Mouse (Mus musculus) gastrocnemius, adult 2 months (tissue): ENCODE data around the gene 1700030K09Rik. TPM values are rescaled to one million over a fixed set of nuclear protein-coding genes. Genes with fewer than 3 reads are reported as not detected.
A peak's percentile ranks its signal among the peaks of the same experiment; 100 is the strongest.

ENCODE experiments used
- DNase-seq: peaks from one replicate; pipeline ENCODE4 v3.0.0; 2022
- H3K27ac ChIP-seq: fragments of 200-600 bp; 2 replicates; pipeline ENCODE4 v1.8.1; 2022; ENCODE audit warnings: mild to moderate bottlenecking
- H3K4me3 ChIP-seq: fragments of 200-600 bp; 2 replicates; pipeline ENCODE4 v1.8.1; 2022; ENCODE audit warnings: mild to moderate bottlenecking, moderate library complexity
- CTCF ChIP-seq: fragments of 200-600 bp; IDR thresholded peaks from 2 replicates; pipeline ENCODE4 v1.8.1; 2022; ENCODE audit warnings: antibody characterized with exemption, mild to moderate bottlenecking, moderate library complexity
- intact Hi-C: fragments of 180-260 bp; cut with DNase I; formaldehyde crosslinking; loops from one replicate; pipeline ENCODE4 v1.15.1; 2025
- long read RNA-seq, 2 experiments: library from polyadenylated mRNA; stranded (forward); transcript quantifications; one replicate each; pipeline ENCODE4 v2.0.0; 2021
- total RNA-seq, 2 experiments: library from RNA; stranded (reverse); gene quantifications; 2 replicates each; pipeline ENCODE4 v1.2.3; 2021

The 1700030K09Rik gene
- 1 to 10 TPM; 3.3 to 4.8 TPM for total RNA-seq
- long read RNA-seq, experiment 1, transcript 1700030K09Rik-201 (8 exons, 2,887 nt) = major isoform, 8 of 9 reads
- long read RNA-seq, experiment 1, partial matches to known transcripts = 1 of 9 reads
- long read RNA-seq, experiment 1, other reads (novel, unspliced or antisense) = 0 of 9 reads
- long read RNA-seq, experiment 2, transcript 1700030K09Rik-201 (8 exons, 2,887 nt) = major isoform, 8 of 16 reads
- long read RNA-seq, experiment 2, partial matches to known transcripts = 6 of 16 reads
- long read RNA-seq, experiment 2, other reads (novel, unspliced or antisense) = 2 of 16 reads

DNA sequence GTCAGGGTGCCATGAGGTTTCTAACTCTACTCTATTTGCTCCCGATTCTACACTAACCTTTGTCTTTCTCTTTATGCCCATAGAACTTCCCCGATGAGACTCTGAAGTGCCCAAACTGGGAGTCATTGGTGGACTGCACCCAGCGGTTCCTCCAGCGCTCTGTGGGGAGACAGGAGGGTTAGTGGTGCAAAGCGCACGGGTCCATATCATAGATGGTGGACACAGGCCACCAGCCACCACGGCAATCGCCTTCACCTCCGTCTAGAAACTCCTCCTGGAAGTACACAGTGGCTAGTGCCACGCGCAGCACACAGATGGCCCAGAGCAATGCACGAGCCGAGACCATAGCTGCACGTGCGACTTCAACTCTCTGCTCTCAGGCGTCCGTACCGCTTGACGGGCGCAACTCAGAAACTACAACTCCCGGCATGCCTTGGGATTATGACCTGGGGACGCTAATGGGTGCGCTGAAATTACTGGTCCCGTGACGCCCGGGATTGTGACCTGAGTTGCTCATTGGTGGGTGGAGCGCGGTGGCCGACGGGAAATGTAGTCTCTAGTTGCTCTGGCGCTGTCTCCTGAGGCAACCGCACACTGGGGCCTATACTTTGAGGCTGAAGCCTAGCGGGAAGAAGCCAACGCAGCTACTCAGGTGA lies at the start of gene 1700030K09Rik, which contains the start of gene Calr3:
TSS of gene 1700030K09Rik (plus strand) at position 543 of the 656 bp plus-strand sequence.
TSS of gene Calr3 (minus strand) at position 533 of the 656 bp plus-strand sequence.
- peak; percentile 99 for DNase-seq
- TF ChIP-seq CTCF = no peak
- intact Hi-C loops = no loop called here
- Histone ChIP-seq H3K27ac (peak within 1 kb of the TSS; percentile 90), H3K4me3 (peak within 1 kb of the TSS; percentile 76)

DNA sequence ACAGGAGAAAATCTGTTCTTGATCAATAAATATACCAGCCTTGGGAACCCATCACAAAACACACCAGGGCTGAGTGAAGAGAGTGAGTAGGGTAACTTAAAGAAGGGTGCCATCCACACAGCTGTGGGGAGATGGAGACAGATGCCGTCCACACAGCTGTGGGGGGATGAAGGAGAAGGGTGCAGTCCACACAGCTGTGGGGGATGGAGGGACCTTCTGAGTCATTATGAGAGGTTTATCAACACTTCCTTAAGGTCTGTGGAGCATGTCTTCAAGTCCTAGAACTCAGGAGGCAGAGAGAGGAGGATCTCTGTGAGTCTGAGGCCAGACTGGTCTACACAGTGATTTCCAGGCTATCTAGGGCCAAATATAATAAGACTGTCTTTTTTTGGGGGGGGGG lies 42.3 kb upstream of the 1700030K09Rik start:
- 0 out of 2 replicates have a peak overlapping the region, but pooled peaks have one; percentile 16 for H3K27ac ChIP-seq
- intact Hi-C loops = no loop called here
- H3K4me3 ChIP-seq = no peak overlapping the region
- no peak for DNase-seq
- no peak for TF ChIP-seq CTCF

DNA sequence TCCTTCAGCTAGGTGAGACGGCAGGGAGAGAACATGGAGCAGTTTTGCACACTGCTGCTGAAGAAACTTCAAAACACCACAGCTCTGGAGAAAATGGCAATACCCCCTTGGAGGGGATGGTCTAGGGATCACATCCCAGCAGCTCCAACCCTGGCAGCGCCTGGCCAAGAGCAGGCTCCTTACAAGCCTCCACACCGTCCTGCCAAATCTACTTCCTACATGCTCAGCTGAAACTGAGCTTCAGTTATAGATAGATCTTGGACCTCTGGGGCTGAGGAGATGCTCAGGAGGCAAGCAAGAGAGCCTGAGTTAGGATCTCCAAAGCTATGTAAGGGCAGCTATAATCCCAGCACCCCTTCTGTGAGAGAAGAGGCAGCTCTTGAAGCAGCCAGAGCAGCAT lies 40.7 kb upstream of the 1700030K09Rik start:
- H3K4me3 ChIP-seq = no peak overlapping the region
- peak overlapping the region; percentile 51 for H3K27ac ChIP-seq
- TF ChIP-seq CTCF = no peak
- DNase-seq = peak; percentile 57
- intact Hi-C loops = no loop called here

DNA sequence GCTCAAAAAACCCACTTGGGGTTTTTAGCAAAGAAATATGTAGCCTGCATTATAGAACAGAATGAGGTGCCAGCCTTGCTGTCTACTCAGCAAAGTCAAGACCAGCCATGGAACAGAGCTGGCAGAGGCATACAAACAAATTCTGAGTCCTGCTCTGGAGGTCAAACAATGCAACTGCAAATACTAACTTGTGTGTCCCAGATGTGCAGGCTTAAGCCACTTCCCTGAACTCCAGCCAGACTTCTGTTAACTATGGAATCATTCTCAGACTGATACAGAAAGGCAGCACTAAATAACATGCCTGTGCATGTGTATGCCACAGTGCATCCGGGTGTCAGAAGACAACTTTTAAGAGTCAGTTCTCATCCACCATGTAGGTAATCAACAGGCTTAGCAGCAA lies 35.8 kb upstream of the 1700030K09Rik start:
- no peak overlapping the region for H3K4me3 ChIP-seq
- peak overlapping the region; percentile 35; the same call in 1 of the 2 replicates for H3K27ac ChIP-seq
- DNase-seq = no peak
- TF ChIP-seq CTCF = no peak
- intact Hi-C loops = no loop called here

DNA sequence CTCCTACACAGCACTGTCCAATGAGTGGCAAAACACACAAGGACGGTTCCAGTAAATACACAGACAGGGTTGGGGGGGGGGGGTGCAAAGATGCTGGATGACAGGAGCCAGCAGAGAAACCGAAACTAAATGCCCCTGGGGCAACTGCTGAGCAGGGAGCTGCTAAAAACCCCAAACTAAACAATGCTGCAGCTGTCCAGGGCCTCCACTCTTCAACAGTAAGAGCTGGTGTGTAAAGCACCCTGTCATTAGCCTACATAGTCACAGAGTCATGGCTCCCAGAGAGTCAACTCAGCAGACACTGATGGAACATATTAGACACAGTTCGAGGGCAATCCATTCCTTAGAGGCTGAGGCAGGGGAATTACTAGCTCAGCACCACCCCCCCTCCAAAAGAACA lies 34.2 kb upstream of the 1700030K09Rik start:
- no peak for TF ChIP-seq CTCF
- intact Hi-C loops = no loop called here
- peak; percentile 4 for DNase-seq
- Histone ChIP-seq H3K27ac (peak overlapping the region; percentile 24; the same call in 1 of the 2 replicates), H3K4me3 (no peak overlapping the region)

DNA sequence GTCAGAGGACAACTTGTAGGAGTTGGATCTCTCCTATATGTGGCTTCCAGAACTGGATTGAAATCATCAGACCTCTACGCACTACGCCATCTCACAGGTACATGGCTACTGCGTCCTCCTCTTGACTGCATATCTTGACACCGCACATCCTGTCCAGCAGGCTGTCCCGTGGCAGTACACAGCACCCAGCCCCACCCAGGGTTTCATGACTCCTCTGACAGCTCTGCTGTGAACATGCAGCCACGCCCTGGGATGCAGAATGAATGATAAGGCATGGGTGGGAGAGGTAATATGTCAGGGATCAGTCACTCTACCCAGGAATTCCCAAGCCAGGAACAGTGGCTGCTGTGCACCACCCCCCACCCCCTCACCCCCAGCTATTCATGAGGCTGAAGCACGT lies 29.8 kb upstream of the 1700030K09Rik start:
- H3K27ac ChIP-seq = no peak overlapping the region
- no peak overlapping the region for H3K4me3 ChIP-seq
- TF ChIP-seq CTCF = no peak
- no peak for DNase-seq
- intact Hi-C loops = no loop called here

DNA sequence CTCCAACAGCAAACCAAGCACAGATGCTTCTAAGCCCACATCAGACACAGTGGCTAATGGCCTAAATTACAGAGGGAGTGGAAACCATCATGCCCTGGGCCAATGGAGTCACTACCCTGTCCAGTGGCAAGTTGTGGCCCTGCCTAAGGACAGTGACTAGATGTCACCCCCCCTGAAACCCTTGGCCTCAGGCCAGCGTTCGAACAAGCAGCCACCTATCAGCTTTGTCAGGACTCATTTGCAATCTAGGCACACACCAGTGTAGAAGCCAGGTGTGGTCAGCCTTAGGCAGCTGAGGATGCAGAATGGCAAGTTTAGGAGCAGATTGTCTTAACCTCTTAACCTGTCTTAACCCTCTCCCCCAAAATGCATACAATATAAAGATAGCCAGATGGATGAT lies 28.4 kb upstream of the 1700030K09Rik start:
- no peak for TF ChIP-seq CTCF
- intact Hi-C loops = no loop called here
- Histone ChIP-seq H3K4me3 (no peak overlapping the region), H3K27ac (0 out of 2 replicates have a peak overlapping the region, but pooled peaks have one; percentile 25)
- DNase-seq = no peak

DNA sequence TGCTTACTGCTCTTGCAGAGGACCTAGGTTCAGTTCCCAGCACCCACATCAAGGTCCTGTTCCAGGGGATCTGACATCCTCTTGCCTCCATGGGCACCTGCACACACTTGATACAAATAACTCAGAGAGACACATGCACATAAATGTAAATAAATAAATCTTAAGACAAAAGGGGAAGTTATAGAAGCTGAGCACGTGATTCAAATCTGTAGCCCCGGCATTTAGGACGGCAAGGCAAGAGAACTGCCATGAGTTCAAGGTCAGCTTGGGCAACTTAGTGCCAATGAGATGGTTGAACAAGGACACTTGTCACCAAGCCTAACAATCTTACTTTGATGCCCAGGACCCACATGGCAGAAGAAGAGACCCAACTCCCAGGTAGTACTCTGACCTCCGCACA lies 25.6 kb upstream of the 1700030K09Rik start:
- intact Hi-C loops = no loop called here
- no peak for TF ChIP-seq CTCF
- Histone ChIP-seq H3K27ac (peak overlapping the region; percentile 67; the same call in 1 of the 2 replicates), H3K4me3 (no peak overlapping the region)
- DNase-seq = peak; percentile 12

DNA sequence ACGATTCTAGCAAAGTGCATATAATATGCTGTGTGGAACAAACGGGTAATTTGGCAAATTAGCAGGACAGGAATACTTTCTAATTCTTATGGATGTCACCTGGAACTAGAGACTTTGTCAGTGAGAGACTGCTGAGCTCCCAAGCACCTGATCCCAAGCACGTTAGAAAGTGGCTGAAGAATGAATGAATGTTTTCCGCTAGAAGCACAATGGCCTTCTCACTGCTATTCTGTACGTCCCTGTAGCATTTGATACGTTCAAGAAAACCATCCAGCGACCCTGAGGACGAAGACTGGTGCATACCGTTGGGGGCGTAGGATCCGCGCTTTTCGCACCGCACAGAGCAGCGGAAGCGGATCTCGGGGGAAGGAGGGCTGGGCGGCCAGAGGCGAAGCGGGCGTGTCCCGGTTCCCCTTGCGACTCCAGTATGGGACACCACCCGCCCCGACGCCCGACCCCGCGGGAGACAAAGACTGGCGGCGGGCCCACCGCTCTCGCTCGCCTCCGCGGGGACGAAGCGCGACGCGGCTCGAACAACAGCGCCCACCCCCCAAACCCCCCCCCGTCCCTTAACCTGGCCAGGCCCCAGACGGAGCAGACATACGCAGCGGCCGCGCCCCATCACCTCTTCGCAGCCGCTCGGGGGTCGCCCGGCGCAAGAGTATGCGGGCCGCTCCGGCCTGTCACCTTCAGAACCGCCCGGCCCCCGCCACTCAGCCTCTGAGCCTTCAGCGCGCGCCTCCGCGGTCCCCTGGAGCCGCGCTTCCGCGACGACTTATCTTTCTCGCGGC lies 22.9 kb upstream of the 1700030K09Rik start:
- no peak for TF ChIP-seq CTCF
- intact Hi-C loops = loop anchor here (5.0 kb wide), 1 partner anchor 127 kb away; the partner anchor contains the start of gene Med26
- peak overlapping the region; percentile 98 for H3K27ac ChIP-seq
- peak; percentile 73 for DNase-seq
- H3K4me3 ChIP-seq = peak overlapping the region; percentile 98

DNA sequence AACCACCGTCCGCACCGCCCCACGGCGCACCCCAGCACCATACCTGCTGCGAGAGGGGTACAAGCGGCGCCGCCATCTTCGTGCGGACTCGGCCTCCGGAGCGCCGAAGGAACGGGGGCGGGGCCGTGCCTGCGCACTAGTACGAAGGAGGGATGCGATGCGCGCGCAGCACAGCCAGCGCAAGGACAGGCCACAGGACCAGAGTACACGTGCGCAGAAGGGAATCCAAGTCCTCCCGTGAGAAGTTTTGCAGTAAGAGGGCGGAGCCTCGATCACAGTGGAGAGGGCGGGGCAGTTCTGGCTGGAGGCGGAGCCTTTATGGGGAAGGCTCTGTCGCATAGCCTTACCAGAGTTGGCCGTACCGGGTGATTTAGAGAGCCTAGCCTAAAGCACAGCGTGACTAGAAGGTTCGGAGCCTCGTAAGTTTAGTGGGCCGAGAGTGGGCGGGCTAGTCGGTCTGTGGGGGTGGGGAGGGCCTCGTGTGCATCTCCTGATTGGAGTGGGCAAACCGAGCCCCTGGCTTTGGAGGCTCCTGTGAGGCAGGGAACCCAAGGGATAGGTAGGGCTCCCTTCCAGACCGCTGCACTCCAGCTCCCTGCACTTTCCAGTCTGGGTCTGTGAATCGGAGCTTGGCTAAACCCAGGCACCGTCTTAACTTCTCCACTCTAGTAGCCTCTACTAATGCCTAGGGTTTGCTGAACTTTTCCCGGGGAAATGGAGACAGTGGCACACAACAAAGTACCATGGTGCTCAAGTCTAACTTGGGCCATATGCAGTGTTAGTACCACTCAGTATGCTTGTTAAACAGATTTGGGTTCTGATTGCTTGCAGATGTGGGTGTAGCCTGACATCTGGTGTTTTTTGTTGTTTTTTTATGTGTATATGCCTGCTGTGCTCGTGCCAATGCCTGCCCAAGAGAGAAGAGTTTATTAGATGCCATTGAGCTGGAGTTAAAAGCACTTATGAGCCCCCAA lies 22.0 kb upstream of the 1700030K09Rik start, which contains the start of gene Eps15l1:
TSS of gene Eps15l1 (minus strand) at position 99 of the 974 bp plus-strand sequence.
- Histone ChIP-seq H3K27ac (peak within 1 kb of the TSS; percentile 98), H3K4me3 (peak within 1 kb of the TSS; percentile 98)
- intact Hi-C loops = loop anchor here (5.0 kb wide), 1 partner anchor 126 kb away; the partner anchor contains the start of gene Med26
- no peak for TF ChIP-seq CTCF
- DNase-seq = peak; percentile 99

DNA sequence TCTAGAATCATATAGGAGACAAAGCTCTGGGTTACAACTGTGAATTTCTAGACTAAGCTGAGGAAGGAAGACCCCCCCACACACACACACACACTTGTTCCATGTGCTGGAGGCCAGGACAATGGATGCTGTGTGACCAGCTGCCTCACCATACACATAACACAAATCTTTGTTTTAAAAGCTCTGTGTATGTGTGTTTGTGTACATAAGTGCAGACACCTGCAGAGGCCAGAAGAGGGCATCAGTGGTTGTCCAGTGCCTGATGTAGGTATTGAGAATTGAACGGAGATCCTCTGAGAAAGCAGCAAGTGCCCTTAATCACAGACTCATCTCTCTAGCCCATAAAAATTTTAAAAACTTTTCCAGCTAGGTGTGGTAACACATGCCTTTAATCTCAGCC lies 20.8 kb upstream of the 1700030K09Rik start:
- intact Hi-C loops = loop anchor here (5.0 kb wide), 1 partner anchor 124 kb away; the partner anchor contains the start of gene Med26
- Histone ChIP-seq H3K4me3 (no peak overlapping the region), H3K27ac (no peak overlapping the region; the same call in 1 of the 2 replicates)
- peak; percentile 18 for DNase-seq
- TF ChIP-seq CTCF = peak; percentile 47
